Mouse (Mus musculus) gastrocnemius, postnatal 25 days (tissue): ENCODE measurements at regions not wholly inside any gene's neighbourhood (a gene's known extent, or its start where the extent isn't known, plus 50 kb on each side); places are given as distances from the start of the nearest gene placed in this dataset.

ENCODE experiments used
- DNase-seq: peaks from one replicate; pipeline ENCODE4 v3.0.0; 2022

- DNase-seq = no peak
Observed at GRCm38 (mm10) chr3:103408724-103409123, 129.6 kb downstream of the Trim33 start.

GRCm38 (mm10) chr3:103412247-103412646 lies 133.2 kb downstream of the Trim33 start:
- DNase-seq = no peak

GRCm38 (mm10) chr3:103415051-103415695 lies 136.1 kb downstream of the Trim33 start:
- no peak for DNase-seq

DNA sequence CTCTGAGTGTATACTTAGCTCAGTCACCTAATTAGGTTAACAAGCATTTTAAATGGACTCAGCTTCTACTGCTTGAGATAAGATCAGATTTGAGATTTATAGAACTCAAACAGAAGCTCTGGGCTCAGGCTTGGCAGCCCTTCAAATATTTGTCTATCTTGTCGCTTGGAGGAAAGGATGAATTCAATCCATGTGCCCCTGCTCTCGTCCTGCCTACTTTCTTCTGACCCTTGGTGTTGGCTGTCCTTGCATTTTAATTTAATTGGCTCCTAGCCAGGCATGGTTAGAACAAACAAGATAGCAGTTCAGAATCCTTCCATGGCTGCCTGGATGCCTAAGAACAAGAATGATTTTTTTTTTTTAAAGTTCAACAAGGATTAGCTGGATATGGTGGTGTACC lies 137.2 kb downstream of the Trim33 start:
- DNase-seq = no peak

DNA sequence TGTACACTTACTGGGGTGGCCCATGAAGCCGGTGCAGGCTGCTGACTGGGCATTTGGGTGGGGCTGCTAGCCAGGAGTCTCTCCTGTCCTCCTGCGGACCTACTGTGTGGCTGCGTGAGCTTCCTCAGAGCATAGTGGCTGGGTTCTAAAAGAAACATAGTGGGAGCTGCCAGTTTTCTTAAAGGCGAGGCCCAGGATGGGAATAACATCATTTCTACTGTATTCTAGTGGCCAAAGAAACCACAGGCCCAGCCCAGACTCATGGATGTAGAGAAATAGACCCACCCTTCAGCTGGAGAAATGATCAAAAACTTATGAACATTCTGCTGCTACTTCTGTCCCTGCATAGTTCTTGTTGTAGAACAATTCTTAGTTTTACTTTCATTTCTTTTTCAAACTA lies 138.7 kb downstream of the Trim33 start:
- DNase-seq = no peak

DNA sequence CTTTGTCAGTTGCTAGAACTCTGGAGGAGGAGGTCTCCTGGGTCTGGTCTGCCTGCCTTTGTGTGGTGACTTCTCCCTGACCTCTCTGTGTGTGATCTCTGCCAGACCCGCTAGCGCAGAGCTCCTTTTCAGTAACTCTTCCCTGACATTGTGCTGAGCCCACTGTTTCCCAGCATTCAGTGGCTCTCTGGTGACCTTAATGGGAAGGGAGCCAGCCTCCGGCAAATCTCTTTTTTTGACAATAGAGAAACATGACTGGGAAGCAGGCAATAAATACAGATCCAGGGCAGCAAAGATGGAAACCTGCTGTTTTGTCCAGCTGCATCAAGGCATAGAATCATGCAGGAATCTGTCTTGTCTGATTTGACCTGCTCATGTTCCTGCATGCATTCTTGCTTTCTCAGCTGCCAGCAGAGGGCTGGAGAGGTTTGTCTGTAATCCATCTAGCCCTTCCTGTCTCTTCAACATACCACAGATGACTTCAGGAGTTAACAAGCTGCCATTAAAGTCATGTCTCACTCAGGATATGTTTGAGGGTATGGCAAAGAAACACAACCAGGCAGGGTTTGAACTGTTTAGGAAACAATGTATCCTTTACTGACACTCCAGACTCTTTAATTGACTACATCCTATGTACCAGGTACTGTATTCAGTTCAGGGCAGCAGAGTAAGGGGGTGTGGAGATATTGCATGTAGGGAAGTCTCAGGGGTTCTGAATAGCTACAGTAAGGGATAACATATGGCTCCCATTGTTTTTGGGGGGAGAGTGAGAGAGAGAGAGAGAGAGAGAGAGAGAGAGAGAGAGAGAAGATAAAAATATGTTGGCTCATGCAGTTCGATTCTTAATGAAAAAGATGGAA lies 140.9 kb downstream of the Trim33 start:
- peak; percentile 35 for DNase-seq

GRCm38 (mm10) chr3:103420621-103421274 lies 141.7 kb downstream of the Trim33 start:
- DNase-seq = no peak

GRCm38 (mm10) chr3:103421275-103421621 lies 142.2 kb downstream of the Trim33 start:
- no peak for DNase-seq

DNA sequence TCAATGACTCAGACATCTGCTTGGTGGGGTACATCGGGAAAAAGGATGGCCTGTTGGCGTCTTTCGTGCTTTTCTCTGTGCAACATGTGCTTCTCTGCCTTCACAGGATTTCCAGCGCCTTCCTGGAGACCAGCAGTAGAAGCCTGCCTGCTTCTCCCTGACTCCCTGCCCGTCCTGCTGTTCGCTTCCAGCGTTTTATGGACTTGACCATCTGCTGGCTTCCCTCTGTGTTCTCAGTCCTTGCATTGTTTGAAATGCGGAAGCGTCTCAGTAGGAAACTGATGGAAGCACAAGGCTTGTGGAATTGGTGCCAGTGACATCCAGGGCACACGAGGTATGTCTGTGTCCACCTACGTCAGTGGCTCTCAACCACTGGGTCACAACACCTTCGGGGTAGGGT lies 143.7 kb downstream of the Trim33 start:
- no peak for DNase-seq

GRCm38 (mm10) chr3:103423290-103423689 lies 144.2 kb downstream of the Trim33 start:
- no peak for DNase-seq

DNA sequence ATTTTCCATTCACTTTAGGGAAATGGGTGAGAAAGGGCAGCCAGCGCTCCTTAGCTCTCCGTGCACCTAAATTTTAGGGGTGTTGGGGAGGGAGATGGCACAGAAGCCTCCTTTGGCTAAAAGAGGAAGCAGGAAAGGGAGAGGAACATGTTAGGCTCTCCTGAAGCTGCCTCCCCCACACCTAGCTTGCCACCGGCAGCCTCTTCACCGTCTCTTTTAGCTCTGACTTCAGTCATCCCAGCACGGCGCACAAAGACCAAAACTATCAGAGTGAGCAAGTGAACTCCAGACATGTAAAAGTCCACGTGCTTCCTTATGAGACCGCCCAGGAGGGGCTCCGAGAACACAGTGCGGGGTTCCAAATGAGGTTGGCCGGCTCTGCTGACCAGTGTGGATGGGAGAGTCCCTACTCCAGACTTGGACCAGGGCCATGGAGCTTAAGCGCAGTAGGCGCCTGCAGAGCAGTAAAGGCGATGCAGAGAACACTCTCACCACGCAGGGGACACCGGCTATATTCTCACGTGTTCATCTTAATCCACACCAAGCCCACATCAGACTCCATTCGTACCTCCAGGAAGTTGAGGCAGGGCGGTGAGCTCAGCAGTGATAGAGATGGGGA lies 146.8 kb downstream of the Trim33 start:
- no peak for DNase-seq

DNA sequence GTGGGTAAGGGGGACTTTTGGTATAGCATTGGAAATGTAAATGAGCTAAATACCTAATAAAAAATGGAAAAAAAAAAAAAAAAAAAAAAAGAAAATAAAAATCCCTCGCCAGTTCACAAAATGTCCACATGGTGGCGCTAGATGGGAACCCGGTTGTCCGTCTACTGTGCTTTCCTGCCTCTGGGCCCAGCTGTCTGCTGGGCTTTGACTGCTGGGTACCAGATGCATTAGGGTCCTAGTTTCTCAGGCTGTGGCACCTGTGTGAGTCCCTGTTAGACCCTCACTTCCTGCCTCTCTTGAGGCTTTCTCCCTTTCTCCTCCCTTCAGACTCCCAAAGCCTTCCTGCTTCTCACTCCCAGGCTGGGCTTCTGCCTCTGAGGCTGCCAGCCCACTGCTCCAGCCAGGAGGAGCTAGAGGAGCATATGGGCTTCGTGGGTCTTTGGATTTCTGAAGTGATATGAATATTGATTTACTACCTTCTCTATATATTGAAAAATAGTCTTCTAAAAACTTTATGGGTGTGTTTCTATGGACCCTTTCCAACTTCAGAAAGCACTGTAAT lies 145.7 kb upstream of the Syt6 start:
- DNase-seq = no peak

GRCm38 (mm10) chr3:103430131-103430530 lies 144.9 kb upstream of the Syt6 start:
- DNase-seq = no peak

- DNase-seq = no peak
Observed at GRCm38 (mm10) chr3:103432254-103432653, 142.8 kb upstream of the Syt6 start.

- no peak for DNase-seq
Observed at GRCm38 (mm10) chr3:103436902-103437603, 138.0 kb upstream of the Syt6 start.

DNA sequence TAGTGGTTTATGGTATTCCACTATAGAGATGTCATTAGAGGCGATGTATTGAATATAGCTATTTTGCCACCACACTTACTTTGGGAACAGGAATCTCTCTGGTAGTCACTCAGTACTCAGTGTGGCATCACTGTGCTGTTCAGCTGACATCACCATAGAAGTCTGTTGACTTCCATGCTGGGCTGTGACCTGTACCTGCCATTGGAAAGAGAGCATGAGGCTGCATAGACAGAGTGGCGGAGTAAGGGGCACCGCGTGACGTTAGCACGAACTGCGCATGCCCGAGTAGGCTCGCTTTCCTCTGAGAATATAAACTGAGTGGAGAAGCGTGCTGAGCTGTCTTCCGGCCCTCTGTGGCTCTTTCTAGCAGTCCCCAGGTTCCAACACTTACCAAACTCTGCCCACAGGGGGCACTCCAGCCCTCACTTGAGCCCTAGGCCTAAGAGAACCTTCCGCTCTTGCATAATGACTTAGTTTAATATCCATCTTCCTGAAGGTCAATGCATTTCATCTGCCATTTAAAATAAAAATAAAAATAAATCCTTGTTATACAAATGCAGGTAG lies 136.2 kb upstream of the Syt6 start:
- peak; percentile 24 for DNase-seq

DNA sequence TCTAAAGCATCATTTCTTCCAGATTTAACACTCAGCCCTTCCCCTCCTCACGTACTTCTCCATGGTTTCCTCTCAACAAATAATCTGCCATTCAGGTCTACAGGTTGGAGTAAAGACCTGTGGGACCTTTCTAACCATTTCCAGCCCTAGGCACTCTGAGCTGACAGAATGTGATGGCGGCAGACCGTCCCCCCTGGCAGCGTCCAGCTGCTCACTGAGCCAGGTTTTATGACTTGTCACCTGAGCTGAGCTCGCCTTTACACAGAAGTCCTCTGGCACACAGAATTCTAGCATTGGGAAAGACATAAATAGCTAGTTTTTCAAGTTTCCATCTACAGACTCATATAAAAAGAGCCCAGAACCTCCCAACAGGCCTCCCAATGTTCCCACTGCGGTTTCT lies 131.8 kb upstream of the Syt6 start:
- DNase-seq = no peak

- no peak for DNase-seq
Observed at GRCm38 (mm10) chr3:103445852-103446251, 129.2 kb upstream of the Syt6 start.

GRCm38 (mm10) chr3:103449851-103450250 lies 125.2 kb upstream of the Syt6 start:
- no peak for DNase-seq

GRCm38 (mm10) chr3:103451971-103452370 lies 123.1 kb upstream of the Syt6 start:
- DNase-seq = peak; percentile 31

- no peak for DNase-seq
Observed at GRCm38 (mm10) chr3:103463760-103464159, 111.3 kb upstream of the Syt6 start.

GRCm38 (mm10) chr3:103464181-103464580 lies 110.8 kb upstream of the Syt6 start:
- no peak for DNase-seq
